Mouse (Mus musculus): Measurements from ENCODE around the gene Kcnk5.

Gene Kcnk5

DNA sequence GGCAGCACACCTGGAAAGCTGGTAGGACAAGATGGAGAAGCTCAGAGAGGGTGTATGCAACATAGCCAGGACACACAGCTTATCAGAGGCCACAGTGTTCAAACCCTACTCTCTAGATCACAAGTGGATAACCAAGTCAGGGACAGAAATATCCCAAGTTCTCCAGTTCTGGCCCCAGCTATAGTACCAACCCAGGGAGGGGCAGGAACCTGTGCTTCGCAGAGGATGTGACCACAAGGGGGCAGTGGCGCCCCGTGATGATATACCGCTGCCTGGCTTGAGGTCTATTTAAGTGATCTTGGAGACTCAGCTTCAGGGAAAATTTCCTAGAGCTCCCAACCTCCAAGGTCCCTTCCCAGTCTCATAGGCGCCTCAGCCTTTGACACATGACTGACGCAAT is 67.6 kb downstream of the Kcnk5 start:
- DNase-seq (ENCODE audit: low read depth), result peak; percentile 87

DNA sequence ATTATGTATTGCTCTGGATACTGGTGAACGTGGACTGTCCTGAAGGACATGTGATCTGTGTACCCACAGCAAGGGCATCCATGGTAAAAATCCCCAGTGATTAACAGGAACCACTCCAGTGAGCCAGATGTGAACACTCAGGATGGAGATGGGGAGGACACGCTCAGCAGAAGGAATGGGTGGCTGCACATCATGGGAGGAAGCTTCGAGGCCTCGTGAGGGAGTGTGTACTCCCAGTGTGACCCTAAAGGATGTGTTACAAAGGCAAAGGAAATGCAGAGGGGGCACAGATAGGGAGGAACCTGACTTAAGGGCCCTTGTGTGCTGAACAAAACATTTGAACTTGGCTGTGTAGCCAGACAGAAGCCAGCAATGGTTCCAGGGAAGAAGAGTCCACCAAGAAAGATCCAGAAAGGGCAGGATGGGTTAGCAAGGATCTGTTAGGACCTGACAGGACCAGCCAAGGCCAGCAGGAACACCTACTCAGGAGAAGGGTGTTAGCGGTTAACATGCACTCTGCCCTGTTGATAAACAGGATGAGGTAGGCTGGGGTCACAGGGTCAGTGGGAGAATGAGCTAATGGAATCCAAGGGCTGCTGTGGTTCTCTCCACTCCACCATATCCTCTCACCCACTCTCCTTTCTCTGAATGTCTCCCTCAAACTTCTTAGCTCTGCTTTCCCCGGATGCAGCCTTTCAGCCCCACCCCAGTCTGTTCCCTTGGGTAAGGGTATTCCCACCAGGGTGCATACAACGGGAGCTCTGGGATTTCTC is 68.2 kb downstream of the Kcnk5 start:
- DNase-seq (ENCODE audit: low read depth), result peak; percentile 15

DNA sequence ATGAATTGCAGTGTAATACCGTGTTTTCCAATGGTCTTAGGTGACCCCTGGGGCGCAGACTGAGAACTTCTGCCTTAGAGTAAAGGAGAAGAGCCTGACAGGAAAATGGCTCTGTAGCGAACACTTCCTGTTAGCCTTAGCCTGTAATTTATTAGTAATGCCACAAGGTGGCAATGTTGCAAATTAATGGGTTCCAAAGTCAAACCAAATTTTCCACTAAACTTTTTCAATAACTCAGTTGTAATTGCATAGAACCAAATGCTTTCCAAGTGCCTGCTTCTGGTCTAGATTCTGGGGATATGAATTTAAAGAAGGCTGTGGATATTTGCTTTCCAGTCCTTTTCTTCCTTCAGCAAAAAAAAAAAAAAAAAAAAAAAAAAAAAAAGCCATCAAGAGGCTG is 69.4 kb downstream of the Kcnk5 start:
- peak; percentile 67 for DNase-seq (ENCODE audit: low read depth)

DNA sequence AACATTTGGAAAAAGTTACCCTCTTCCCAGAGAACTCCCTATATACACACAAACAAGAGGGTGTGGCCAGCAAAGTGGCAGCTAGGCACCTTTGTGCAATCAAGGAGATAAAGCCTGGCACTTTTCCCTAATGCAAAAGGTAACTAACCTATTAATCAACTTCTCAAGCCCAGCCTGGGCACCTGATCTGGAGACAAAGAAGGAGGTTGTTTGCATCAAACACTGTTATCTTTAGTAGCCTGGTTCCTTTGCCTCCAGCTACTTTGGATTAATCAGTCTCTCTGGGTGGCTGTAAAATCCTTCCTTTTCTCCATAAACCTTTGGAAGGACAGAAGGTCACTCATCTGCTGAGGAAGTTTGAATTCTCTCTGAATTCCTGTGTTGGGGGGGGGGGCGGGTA is 70.7 kb downstream of the Kcnk5 start:
- no peak for DNase-seq (ENCODE audit: low read depth)

DNA sequence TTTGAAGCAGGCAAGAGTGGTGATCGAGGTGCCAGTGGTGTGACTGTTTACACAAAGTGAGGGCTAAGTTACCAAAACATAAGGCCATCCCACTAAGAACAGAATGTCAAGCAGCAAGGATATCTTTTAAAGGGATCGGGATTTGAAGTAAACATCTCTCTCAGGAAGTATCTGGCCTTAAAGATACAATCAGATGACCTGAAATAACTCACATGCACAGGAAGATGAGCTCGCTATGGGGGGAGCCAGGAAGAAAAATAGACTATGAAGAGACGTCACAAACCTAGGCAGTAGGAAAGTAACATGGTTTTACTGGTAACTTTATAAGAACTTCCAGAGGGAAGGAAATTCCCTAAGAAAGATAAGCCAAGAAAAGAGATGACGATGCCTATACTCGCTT is 75.3 kb downstream of the Kcnk5 start:
- DNase-seq (ENCODE audit: low read depth), result no peak

DNA sequence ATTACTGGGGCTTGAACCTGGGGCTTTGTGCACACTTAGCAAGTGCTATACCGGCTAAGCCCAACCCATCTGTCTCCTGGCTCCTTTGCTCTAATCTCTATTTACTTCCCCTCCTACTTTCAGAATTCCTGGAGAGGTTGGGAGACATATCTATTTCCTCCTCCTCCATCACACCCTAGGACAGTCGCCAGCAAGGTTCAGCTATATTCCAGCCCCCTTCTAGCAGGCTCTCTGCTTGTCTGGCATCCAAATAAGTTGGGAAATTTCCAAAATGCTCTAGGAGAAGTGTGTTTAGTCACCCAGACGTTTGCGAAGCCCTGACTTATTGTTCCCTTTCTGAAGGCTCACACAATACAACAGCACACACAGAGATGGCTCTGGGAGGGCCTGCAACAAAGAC is 78.4 kb downstream of the Kcnk5 start:
- no peak for DNase-seq (ENCODE audit: low read depth)

DNA sequence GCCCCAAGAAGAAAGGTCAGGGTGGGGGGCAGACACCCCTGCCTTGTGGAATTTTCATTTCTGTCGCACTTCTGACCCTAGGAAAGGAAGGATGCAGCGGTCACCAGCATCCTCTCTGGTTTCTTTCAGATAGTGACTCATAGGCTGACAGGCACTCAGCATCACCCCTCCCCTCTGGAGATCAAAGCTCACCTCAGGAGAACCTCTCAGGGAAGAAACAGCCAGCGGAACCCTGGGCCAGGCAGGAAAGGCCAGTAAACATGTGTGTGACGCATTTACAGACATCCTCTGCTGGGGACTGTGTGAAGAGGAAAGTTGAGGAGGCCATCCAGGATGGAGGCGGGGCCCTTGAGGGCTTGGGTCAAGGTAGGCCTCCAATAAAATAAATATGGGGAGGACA is 83.5 kb downstream of the Kcnk5 start:
- DNase-seq (ENCODE audit: low read depth), result no peak

- DNase-seq (ENCODE audit: low read depth), result no peak
Measured at GRCm38 (mm10) chr14:20094942-20095341, 86.7 kb downstream of the Kcnk5 start.

GRCm38 (mm10) chr14:20093493-20093892 is 88.1 kb downstream of the Kcnk5 start:
- peak; percentile 35 for DNase-seq (ENCODE audit: low read depth)
